Mouse (Mus musculus) left cerebral cortex, adult 8-10 months (tissue): ENCODE data around the gene Pax7. TPM values are rescaled to one million over a fixed set of nuclear protein-coding genes. Genes with fewer than 3 reads are reported as not detected.

Source experiments
- DNase-seq, 2 experiments: peaks; one replicate each; pipeline ENCODE4 v3.0.0; 2022; ENCODE audit warnings: low spot score in 2 of 2
- total RNA-seq, 4 experiments: library from RNA; stranded (reverse); gene quantifications; 2 replicates each; pipeline ENCODE4 v1.2.4; 2022

Gene Pax7
- total RNA-seq, 4 experiments from 2014 or later = 0.20 to 1.0 TPM; not detected in 2

GRCm38 (mm10) chr4:139758512-139759340 is 74.6 kb downstream of the Pax7 start:
- no peak for DNase-seq

- no peak for DNase-seq
Measured at GRCm38 (mm10) chr4:139756931-139757330, 76.4 kb downstream of the Pax7 start.

GRCm38 (mm10) chr4:139754148-139754710 is 79.1 kb downstream of the Pax7 start:
- DNase-seq = no peak

GRCm38 (mm10) chr4:139750926-139751325 is 82.4 kb downstream of the Pax7 start:
- DNase-seq = no peak

- no peak for DNase-seq
Measured at GRCm38 (mm10) chr4:139747190-139747936, 86.0 kb downstream of the Pax7 start.

- DNase-seq = no peak
Measured at GRCm38 (mm10) chr4:139746177-139746576, 87.2 kb downstream of the Pax7 start.

GRCm38 (mm10) chr4:139744765-139745395 is 88.4 kb downstream of the Pax7 start:
- no peak for DNase-seq

GRCm38 (mm10) chr4:139743626-139744025 is 89.7 kb downstream of the Pax7 start:
- DNase-seq = no peak

GRCm38 (mm10) chr4:139737035-139737434 is 96.3 kb downstream of the Pax7 start:
- DNase-seq = peak; percentile 53 to 81

GRCm38 (mm10) chr4:139727101-139727500 is 106.2 kb downstream of the Pax7 start:
- no peak for DNase-seq

GRCm38 (mm10) chr4:139725421-139725820 is 107.9 kb downstream of the Pax7 start:
- no peak for DNase-seq

GRCm38 (mm10) chr4:139724296-139724695 is 109.0 kb downstream of the Pax7 start:
- DNase-seq = no peak

- no peak for DNase-seq
Measured at GRCm38 (mm10) chr4:139718978-139719377, 114.3 kb downstream of the Pax7 start.

- DNase-seq = peak in 1 of 2 experiments; percentile 58
Measured at GRCm38 (mm10) chr4:139716477-139717169, 116.7 kb downstream of the Pax7 start.

- DNase-seq = no peak
Measured at GRCm38 (mm10) chr4:139715241-139715932, 117.9 kb downstream of the Pax7 start.

GRCm38 (mm10) chr4:139710467-139711334 is 122.6 kb downstream of the Pax7 start:
- no peak for DNase-seq

- no peak for DNase-seq
Measured at GRCm38 (mm10) chr4:139705986-139706385, 127.3 kb downstream of the Pax7 start.

- DNase-seq = no peak
Measured at GRCm38 (mm10) chr4:139703468-139703867, 129.9 kb downstream of the Pax7 start.

GRCm38 (mm10) chr4:139702914-139703313 is 130.4 kb downstream of the Pax7 start:
- no peak for DNase-seq
